Mouse (Mus musculus) myocyte (in vitro differentiated cells): ENCODE data around the gene Zmat5. TPM values are rescaled to one million over a fixed set of nuclear protein-coding genes. Genes with fewer than 3 reads are reported as not detected.

Experiments
- H3K27me3 ChIP-seq: one replicate; pipeline ENCODE4 v1.6.1; 2011; ENCODE audit not compliant: control insufficient read depth, insufficient read depth, insufficient read length
- H3K36me3 ChIP-seq: one replicate; pipeline ENCODE4 v1.6.1; 2011; ENCODE audit not compliant: control insufficient read depth, insufficient read depth
- H3K4me2 ChIP-seq: one replicate; pipeline ENCODE4 v1.6.1; 2011; ENCODE audit warnings: low read depth, control low read depth
- H3K4me3 ChIP-seq: one replicate; pipeline ENCODE4 v1.5.1; 2011; ENCODE audit warnings: mild to moderate bottlenecking, control low read depth, moderate library complexity
- H3K79me2 ChIP-seq: one replicate; pipeline ENCODE4 v1.6.1; 2011; ENCODE audit not compliant: control insufficient read depth, insufficient read depth
- H3ac ChIP-seq: one replicate; pipeline ENCODE4 v1.6.1; 2011; ENCODE audit not compliant: control insufficient read depth, insufficient read length
- CEBPB ChIP-seq: IDR thresholded peaks from 2 replicates; pipeline ENCODE4 v1.6.1; 2011; ENCODE audit warnings: mild to moderate bottlenecking, moderate library complexity; ENCODE audit not compliant: poor library complexity, insufficient read depth, severe bottlenecking
- E2F4 ChIP-seq: IDR thresholded peaks from one replicate; pipeline ENCODE4 v1.6.1; 2011; ENCODE audit warnings: mild to moderate bottlenecking, control low read depth, moderate library complexity; ENCODE audit not compliant: insufficient read depth
- MAX ChIP-seq: IDR thresholded peaks from one replicate; pipeline ENCODE4 v1.6.1; 2011; ENCODE audit warnings: low read depth, mild to moderate bottlenecking, control low read depth
- MYOD1 ChIP-seq, 3 experiments: IDR thresholded peaks; one replicate each; pipeline ENCODE4 v1.6.1; 2011; ENCODE audit warnings: control low read depth in 2 of 3, low read depth in 2 of 3, mild to moderate bottlenecking in 2 of 3, moderate library complexity in 1 of 3; ENCODE audit not compliant: insufficient read length in 2 of 3, control insufficient read depth in 1 of 3
- MYOG ChIP-seq, 3 experiments: IDR thresholded peaks; one replicate each; pipeline ENCODE4 v1.6.1; 2011; ENCODE audit warnings: control low read depth in 2 of 3, low read depth in 2 of 3, mild to moderate bottlenecking in 2 of 3; ENCODE audit not compliant: insufficient read length in 2 of 3, control insufficient read depth in 1 of 3, insufficient read depth in 1 of 3
- POLR2A ChIP-seq: IDR thresholded peaks from one replicate; pipeline ENCODE4 v1.6.1; 2011; ENCODE audit warnings: low read depth, mild to moderate bottlenecking, control low read depth, moderate library complexity; ENCODE audit not compliant: insufficient read length
- POLR2AphosphoS2 ChIP-seq: IDR thresholded peaks from one replicate; pipeline ENCODE4 v1.6.1; 2011; ENCODE audit warnings: low read depth, control low read depth; ENCODE audit not compliant: insufficient read length
- REST ChIP-seq: IDR thresholded peaks from one replicate; pipeline ENCODE4 v1.6.1; 2011; ENCODE audit warnings: mild to moderate bottlenecking, control low read depth, moderate library complexity; ENCODE audit not compliant: insufficient read depth, insufficient read length
- SRF ChIP-seq: IDR thresholded peaks from one replicate; pipeline ENCODE4 v1.6.1; 2011; ENCODE audit warnings: low read depth; ENCODE audit not compliant: control insufficient read depth, insufficient read length
- TCF12 ChIP-seq: IDR thresholded peaks from one replicate; pipeline ENCODE4 v1.6.1; 2011; ENCODE audit warnings: mild to moderate bottlenecking, control low read depth; ENCODE audit not compliant: poor library complexity, insufficient read depth, severe bottlenecking
- TCF3 ChIP-seq: IDR thresholded peaks from one replicate; pipeline ENCODE4 v1.6.1; 2011; ENCODE audit warnings: low read depth, control low read depth; ENCODE audit not compliant: insufficient read length
- USF1 ChIP-seq: IDR thresholded peaks from one replicate; pipeline ENCODE4 v1.6.1; 2011; ENCODE audit warnings: low read depth, mild to moderate bottlenecking, control low read depth, moderate library complexity
- polyA plus RNA-seq: library from polyadenylated mRNA; unstranded; fragments of >200 nt; fragmentation: generic; extraction: Trizol; gene quantifications from one replicate; pipeline ENCODE4 v1.2.1, GENCODE M21; 2012; ENCODE audit warnings: missing spikeins

The Zmat5 gene
- polyA plus RNA-seq, 1 experiment, result 57.4 TPM

DNA sequence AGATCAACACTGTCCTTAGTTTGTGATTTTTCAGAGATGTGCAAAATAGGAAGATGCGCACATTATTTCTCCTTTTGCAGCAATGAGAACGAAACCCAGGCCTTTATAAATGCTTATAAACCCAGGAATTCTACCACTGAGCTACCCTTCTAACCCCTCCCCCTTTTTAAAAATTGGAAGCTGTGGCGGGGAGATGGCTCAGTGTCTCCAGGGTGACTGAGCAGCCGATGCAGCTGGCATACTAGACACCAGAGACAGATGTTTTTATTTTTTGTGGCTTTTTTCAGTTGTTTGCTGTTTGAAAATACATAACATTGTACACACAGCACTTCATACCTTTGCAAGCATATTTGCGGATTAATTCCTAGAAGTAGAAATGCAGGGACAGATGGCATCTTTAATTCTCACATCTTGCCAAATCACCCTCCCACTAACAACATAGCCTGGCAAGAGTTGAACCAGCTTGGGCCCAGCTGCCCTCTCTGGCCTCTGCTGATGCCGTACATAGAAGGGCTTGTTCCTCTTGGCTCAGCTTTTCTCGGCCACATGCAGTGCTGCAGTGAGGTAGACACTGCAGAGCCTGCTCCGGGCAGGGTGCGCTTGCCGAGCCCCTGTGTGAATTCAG, 42.5 kb upstream of the Zmat5 start:
- TF ChIP-seq USF1 (no peak), MYOG (IDR thresholded peaks at IDR 0.05; ENCODE audit: control insufficient read depth in 1 of 3, insufficient read depth in 1 of 3, insufficient read length in 2 of 3, low read depth in 2 of 3) (no peak), REST (no peak)
- H3ac ChIP-seq, result no peak overlapping the region
- peaks cover 40% of the 10 kb centered on the region for H3K36me3 ChIP-seq
- H3K4me3 ChIP-seq, result no peak overlapping the region
- H3K79me2 ChIP-seq, result no peaks in the 10 kb centered on the region
- H3K27me3 ChIP-seq, result no peaks in the 10 kb centered on the region
- peak overlapping the region; percentile 56 for H3K4me2 ChIP-seq

DNA sequence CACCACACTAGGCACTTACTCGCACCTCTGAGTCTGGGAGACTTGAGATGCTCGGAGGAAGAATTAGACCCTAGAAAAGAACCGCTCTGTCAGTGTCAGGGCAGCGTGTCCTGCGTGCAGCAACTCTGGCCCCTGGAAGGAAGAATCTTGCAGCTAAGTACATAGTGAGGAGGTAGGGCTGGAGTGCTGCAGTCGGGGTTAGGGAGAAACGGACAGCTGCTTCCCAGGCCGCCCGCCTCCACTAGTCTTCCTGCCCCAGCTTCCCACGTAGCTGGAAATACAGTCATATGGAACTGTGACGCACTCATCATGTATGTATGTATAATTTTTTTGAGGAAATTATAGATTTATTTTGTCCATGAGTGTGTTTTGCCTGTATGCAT, 42.0 kb upstream of the Zmat5 start:
- Histone ChIP-seq H3K4me3 (no peak overlapping the region), H3K79me2 (no peaks in the 10 kb centered on the region), H3K27me3 (no peaks in the 10 kb centered on the region), H3K4me2 (no peak overlapping the region), H3ac (no peak overlapping the region), H3K36me3 (peaks cover 35% of the 10 kb centered on the region)
- TF ChIP-seq SRF (no peak), TCF12 (no peak), CEBPB (no peak), POLR2AphosphoS2 (no peak), POLR2A (no peak), MYOD1 (IDR thresholded peaks at IDR 0.05; ENCODE audit: control insufficient read depth in 1 of 3, insufficient read length in 2 of 3, low read depth in 2 of 3) (no peak), TCF3 (no peak), E2F4 (no peak)

DNA sequence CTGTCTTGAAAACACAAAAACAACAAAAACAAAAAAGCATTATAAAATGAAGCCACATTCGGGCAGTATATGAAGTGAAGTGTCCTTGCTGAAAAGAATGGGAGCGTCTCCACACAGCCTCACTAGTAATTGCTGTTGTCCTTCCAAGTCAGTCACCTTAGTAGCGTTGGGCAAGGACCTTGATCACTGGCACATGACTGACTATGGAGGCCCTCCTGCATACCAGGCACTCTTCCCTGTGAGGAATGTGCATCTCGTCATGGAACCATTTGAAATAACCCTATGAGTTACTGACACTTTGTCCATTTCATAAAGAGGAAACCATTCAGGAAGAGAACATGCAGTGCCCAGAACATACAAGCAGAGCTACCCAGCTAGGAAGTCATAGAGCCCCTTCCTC, 32.7 kb upstream of the Zmat5 start:
- H3K27me3 ChIP-seq, result no peaks in the 10 kb centered on the region
- no peak for TF ChIP-seq SRF
- no peak for TF ChIP-seq MAX
- TF ChIP-seq CEBPB, result no peak
- no peak for TF ChIP-seq REST
- TF ChIP-seq MYOD1 (IDR thresholded peaks at IDR 0.05; ENCODE audit: control insufficient read depth in 1 of 3, insufficient read length in 2 of 3, low read depth in 2 of 3), result no peak
- TF ChIP-seq TCF3, result no peak
- no peak for TF ChIP-seq E2F4
- TF ChIP-seq USF1, result no peak
- no peak for TF ChIP-seq POLR2A
- no peak for TF ChIP-seq POLR2AphosphoS2
- no peak for TF ChIP-seq TCF12
- no peak for TF ChIP-seq MYOG (IDR thresholded peaks at IDR 0.05; ENCODE audit: control insufficient read depth in 1 of 3, insufficient read depth in 1 of 3, insufficient read length in 2 of 3, low read depth in 2 of 3)
- no peaks in the 10 kb centered on the region for H3K79me2 ChIP-seq
- H3K4me2 ChIP-seq, result no peak overlapping the region
- no peak overlapping the region for H3ac ChIP-seq
- no peak overlapping the region for H3K4me3 ChIP-seq
- H3K36me3 ChIP-seq, result peaks cover 39% of the 10 kb centered on the region

DNA sequence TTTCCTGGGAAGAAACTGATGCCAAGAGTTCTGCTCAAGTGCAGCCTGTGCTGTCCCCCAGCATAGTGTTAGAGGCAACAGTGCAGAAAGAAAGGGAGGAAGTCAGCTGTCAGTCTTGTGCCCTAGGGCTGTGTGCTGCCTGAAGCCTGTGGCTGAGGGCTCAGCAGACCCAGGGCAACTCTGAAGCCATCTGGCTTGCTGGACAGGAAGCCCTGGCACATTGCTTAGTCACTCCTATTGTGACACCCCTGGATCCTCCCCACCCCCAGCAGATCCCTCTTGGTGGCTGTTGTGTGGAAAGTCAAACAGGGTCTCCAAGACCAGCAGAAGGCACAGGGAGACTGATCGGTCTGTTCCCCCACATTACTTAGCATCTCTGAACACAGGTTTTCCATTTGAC, 29.9 kb upstream of the Zmat5 start:
- H3K36me3 ChIP-seq, result peaks cover 38% of the 10 kb centered on the region

DNA sequence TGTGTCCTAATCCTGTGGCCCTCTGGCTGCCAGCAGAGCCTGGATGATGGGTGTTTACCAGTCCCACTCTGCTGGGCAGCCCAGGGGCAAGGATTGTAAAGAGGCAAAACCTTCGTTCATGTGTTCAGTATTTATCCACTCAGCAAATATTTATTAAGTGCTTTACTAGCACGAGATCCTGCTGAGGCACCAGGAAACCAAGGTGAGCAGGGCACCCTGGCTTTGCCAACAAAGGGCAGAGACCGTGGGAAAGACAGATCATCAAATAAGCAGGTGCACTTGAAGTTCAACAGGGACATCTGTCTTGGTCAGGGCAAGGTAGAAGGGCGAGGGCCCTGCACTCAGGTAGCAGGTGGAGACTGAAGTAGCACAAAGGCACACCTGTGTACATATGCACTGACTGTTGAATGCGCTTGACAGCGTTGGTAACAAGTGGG, 29.3 kb upstream of the Zmat5 start:
- peaks cover 38% of the 10 kb centered on the region for H3K36me3 ChIP-seq
- no peak overlapping the region for H3K4me2 ChIP-seq

More for the DNA sequence above, 29.9 kb upstream of the Zmat5 start:
- TF ChIP-seq POLR2A, result no peak
- no peak for TF ChIP-seq POLR2AphosphoS2
- TF ChIP-seq MYOG (IDR thresholded peaks at IDR 0.05; ENCODE audit: control insufficient read depth in 1 of 3, insufficient read depth in 1 of 3, insufficient read length in 2 of 3, low read depth in 2 of 3), result no peak
- TF ChIP-seq TCF12, result no peak
- no peak for TF ChIP-seq E2F4
- no peak for TF ChIP-seq CEBPB
- TF ChIP-seq MAX, result no peak
- TF ChIP-seq REST, result no peak
- no peak for TF ChIP-seq TCF3
- no peak for TF ChIP-seq USF1
- TF ChIP-seq SRF, result no peak
- TF ChIP-seq MYOD1 (IDR thresholded peaks at IDR 0.05; ENCODE audit: control insufficient read depth in 1 of 3, insufficient read length in 2 of 3, low read depth in 2 of 3), result no peak
- Histone ChIP-seq H3K27me3 (no peaks in the 10 kb centered on the region), H3K4me3 (no peak overlapping the region), H3K79me2 (no peaks in the 10 kb centered on the region), H3K4me2 (no peak overlapping the region), H3ac (no peak overlapping the region)

More for the DNA sequence above, 29.3 kb upstream of the Zmat5 start:
- Histone ChIP-seq H3K27me3 (no peaks in the 10 kb centered on the region), H3ac (no peak overlapping the region), H3K4me3 (no peak overlapping the region), H3K79me2 (no peaks in the 10 kb centered on the region)
- TF ChIP-seq CEBPB (no peak), REST (no peak), USF1 (no peak), E2F4 (no peak), POLR2AphosphoS2 (no peak), TCF3 (no peak), MYOD1 (IDR thresholded peaks at IDR 0.05; ENCODE audit: control insufficient read depth in 1 of 3, insufficient read length in 2 of 3, low read depth in 2 of 3) (no peak), TCF12 (no peak), MYOG (IDR thresholded peaks at IDR 0.05; ENCODE audit: control insufficient read depth in 1 of 3, insufficient read depth in 1 of 3, insufficient read length in 2 of 3, low read depth in 2 of 3) (no peak), POLR2A (no peak), SRF (no peak), MAX (no peak)
